Mouse (Mus musculus): ENCODE data around the gene Zer1. TPM values are rescaled to one million over a fixed set of nuclear protein-coding genes. Genes with fewer than 3 reads are reported as not detected.
"Not testable (repeated sequence)": the region's sequence is repeated elsewhere in the genome, so short reads cannot be mapped to it uniquely, and the experiment has no call there.

Zer1 gene
- 10 to 100 TPM; 18.9 to 21.7 TPM for total RNA-seq (2021)
- long read RNA-seq, experiment 1, full-length matches to known transcripts: 21 of 61 reads
- long read RNA-seq, experiment 1, partial matches to known transcripts: 8 of 61 reads
- long read RNA-seq, experiment 1, other reads (novel, unspliced or antisense): 32 of 61 reads
- long read RNA-seq, experiment 2, full-length matches to known transcripts: 21 of 51 reads
- long read RNA-seq, experiment 2, partial matches to known transcripts: 9 of 51 reads
- long read RNA-seq, experiment 2, other reads (novel, unspliced or antisense): 21 of 51 reads

- DNase-seq: peak; percentile 98
Observed at GRCm38 (mm10) chr2:30124472-30125274, at the start of gene Zer1. Gene Zer1, minus strand, starts transcription at chr2:30124585.

DNA sequence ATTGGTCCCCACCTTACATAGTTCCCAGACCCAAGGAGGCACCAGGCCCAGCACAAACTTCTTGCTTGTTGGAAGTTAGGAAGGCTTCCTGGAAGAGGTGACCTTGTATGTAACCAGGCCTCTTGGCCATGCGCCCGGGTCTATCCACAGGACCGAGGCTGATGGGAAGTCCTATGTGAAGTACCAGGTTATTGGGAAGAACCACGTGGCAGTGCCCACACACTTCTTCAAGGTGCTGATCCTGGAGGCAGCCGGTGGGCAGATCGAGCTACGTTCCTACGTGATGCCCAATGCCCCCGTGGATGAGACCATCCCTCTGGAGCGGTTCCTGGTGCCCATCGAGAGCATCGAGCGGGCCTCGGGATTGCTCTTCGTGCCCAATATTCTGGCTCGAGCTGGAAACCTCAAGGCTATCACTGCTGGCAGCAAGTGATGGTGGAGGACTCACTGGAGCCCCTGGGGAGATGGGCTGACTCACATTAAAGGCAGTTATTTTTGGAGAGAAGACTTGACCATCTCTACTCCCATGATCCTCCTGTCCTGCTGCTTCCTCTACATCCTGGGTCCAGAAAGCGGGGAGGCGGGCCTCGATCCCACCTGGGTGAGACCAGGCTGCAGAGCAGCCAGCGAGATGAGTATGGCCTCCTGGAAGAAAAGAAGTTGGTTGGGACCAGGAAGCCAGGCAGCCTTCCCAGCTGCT, 49.3 kb upstream of the Zer1 start:
- DNase-seq: no peak

- DNase-seq: no peak
Observed at GRCm38 (mm10) chr2:30171997-30172382, 47.6 kb upstream of the Zer1 start.

GRCm38 (mm10) chr2:30171371-30171996, 47.1 kb upstream of the Zer1 start, which contains the start of gene Endog:
Gene Endog, plus strand, starts transcription at chr2:30171493.
- DNase-seq: peak; percentile 86

GRCm38 (mm10) chr2:30166677-30167076, 42.3 kb upstream of the Zer1 start:
- no peak for DNase-seq

GRCm38 (mm10) chr2:30164340-30164932, 40.1 kb upstream of the Zer1 start:
- DNase-seq: no peak

- DNase-seq: no peak
Observed at GRCm38 (mm10) chr2:30161809-30162208, 37.4 kb upstream of the Zer1 start.

GRCm38 (mm10) chr2:30159871-30160270, 35.5 kb upstream of the Zer1 start:
- not testable (repeated sequence) for DNase-seq

- DNase-seq: no peak
Observed at GRCm38 (mm10) chr2:30152616-30153015, 28.2 kb upstream of the Zer1 start.

DNA sequence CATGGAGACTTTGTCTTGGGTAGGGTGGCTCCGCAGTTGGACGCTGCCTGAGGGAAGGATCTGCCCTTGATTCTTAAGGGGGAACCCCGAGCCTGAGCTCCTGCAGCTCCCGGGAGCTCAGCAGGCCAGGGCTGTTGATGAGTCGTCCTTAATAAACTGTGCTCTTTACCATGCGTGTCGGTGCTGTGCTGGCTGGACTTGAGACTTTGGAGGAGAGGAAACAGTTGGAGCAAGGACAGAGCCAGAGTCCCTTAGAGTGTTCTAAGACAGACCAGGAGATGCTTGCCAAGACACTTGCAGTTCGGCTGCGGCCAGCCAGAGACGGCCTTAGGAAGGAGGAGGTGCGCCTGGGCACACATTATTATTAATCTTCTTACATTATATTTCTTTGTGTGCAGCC, 27.5 kb upstream of the Zer1 start:
- DNase-seq: no peak

- DNase-seq: no peak
Observed at GRCm38 (mm10) chr2:30147466-30147865, 23.1 kb upstream of the Zer1 start.

DNA sequence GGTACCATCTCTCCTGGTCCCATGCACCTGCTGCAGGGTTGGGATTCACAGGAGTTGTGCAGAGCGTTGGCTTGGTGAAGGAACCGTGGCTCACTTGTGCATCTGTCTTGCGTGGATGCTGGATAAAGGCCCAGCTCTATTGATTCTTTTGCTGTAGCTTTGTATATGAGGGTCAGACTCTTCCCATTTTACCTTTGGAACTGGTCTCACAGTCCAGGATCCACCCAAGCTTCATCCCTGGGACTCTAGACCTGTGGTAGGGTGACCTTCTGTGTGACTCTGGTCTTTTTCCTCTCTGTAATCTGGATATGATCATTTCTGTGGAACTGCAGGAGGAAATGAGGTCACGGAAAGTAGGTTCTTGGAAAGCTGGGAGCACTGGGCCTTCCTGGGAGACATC, 20.1 kb upstream of the Zer1 start:
- no peak for DNase-seq

- DNase-seq: not testable (repeated sequence)
Observed at GRCm38 (mm10) chr2:30140021-30140420, 15.6 kb upstream of the Zer1 start.

- DNase-seq: no peak
Observed at GRCm38 (mm10) chr2:30136458-30136857, 12.1 kb upstream of the Zer1 start.

DNA sequence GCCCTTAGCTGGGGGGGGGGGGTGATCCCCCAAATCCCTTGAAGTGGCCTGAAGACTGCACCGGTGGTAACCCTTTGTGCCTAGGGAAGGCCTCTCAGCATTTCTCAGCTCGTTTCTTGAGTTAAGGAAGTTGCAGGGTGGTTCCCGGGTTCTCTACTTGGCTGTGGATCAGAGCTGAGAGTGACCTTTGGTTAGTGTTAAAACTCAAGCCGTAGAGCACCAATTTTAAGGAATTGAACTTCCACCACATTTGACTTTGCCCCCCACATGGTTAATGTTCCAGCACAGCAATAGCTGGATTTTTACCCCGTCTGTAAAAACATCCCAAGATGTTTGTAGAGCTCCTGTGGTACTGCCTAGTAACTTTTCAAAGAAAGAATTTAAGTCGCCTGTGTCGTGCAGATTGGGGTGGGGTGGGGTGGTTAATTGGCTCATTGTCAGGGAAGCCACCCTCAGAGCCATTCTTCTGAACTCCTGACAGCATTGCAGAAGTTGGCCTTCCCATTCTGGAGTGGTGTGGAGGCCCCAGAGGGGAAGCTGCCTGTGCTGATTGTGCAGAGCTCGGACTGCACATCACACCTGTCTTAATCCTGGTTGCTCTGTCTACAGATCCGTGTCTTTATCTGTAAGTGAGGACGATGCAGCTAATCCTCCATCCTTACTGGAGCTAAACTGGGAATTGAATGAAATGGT, 10.7 kb upstream of the Zer1 start:
- DNase-seq: no peak

- no peak for DNase-seq
Observed at GRCm38 (mm10) chr2:30134378-30134711, 10.0 kb upstream of the Zer1 start.

- peak; percentile 99 for DNase-seq
Observed at GRCm38 (mm10) chr2:30133613-30134377, 9.4 kb upstream of the Zer1 start, which contains the start of gene Tbc1d13. Gene Tbc1d13, plus strand, starts transcription at chr2:30133746.

GRCm38 (mm10) chr2:30132801-30133612, 8.6 kb upstream of the Zer1 start:
- no peak for DNase-seq

GRCm38 (mm10) chr2:30131240-30131639, 6.9 kb upstream of the Zer1 start:
- DNase-seq: not testable (repeated sequence)

- DNase-seq: no peak
Observed at GRCm38 (mm10) chr2:30130156-30130555, 5.8 kb upstream of the Zer1 start.

All from gastrocnemius, postnatal 10 days (tissue).